Mouse (Mus musculus): ENCODE data around the gene Uap1. TPM values are rescaled to one million over a fixed set of nuclear protein-coding genes. Genes with fewer than 3 reads are reported as not detected.

The Uap1 gene
- polyA plus RNA-seq, 1 experiment from 2014 or later, result 53.6 TPM

DNA sequence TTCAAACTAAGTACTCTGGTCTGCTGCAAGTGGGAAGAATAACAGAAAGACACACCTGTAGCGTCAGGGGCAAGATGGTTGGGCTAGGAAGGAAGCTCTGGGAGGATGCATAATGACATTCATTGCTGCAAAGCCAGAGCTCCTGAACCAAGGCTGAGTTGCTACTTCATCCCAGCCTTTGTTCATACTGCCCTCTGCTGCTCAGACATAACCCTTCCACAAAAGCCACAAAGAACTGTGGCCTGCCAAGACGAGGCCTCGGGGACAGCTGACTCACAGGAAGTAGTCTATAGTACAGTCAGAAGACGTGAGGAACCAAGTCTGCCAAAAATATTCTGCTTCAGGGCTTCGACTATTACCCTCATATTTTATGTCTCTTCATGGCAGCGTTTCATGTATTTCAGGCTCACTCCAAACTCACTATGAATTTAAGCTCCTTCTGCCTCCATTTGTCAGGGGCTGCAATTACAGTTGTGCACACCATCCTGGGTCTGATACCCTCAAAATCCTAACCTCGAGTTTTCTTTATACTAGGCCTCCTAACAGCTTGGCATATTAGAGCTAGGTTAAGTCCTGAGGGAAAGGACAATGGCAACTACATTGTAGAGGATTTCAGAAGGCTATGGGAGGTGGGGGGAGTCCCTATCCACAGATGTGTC lies 38.3 kb downstream of the Uap1 start:
- Histone ChIP-seq H3K9me3 (replicated peaks; ENCODE audit: low read length) (no peaks in the 10 kb centered on the region), H3K27ac (no peak overlapping the region), H3K9ac (ENCODE audit: low read depth, low read length) (no peak overlapping the region), H3K4me2 (ENCODE audit: low read length) (no peak overlapping the region), H3K4me3 (replicated peaks; ENCODE audit: low read depth, low read length) (no peak overlapping the region), H3K4me1 (replicated peaks; ENCODE audit: insufficient read depth, low read length) (no peaks in the 10 kb centered on the region), H3K27me3 (ENCODE audit: insufficient read depth, low read length) (no peaks in the 10 kb centered on the region), H3K36me3 (ENCODE audit: insufficient read depth, low read length) (no peaks in the 10 kb centered on the region)
- TF ChIP-seq CTCF (IDR thresholded peaks at IDR 0.05; ENCODE audit: low read depth), result peak; percentile 90
- 11% methylated on average over 7 of the region's 7 CpGs for WGBS
- peak; percentile 78 for ATAC-seq (replicated peaks; ENCODE audit: low FRiP score, low read depth)
- DNase-seq (ENCODE audit: low spot score), result peak; percentile 97

DNA sequence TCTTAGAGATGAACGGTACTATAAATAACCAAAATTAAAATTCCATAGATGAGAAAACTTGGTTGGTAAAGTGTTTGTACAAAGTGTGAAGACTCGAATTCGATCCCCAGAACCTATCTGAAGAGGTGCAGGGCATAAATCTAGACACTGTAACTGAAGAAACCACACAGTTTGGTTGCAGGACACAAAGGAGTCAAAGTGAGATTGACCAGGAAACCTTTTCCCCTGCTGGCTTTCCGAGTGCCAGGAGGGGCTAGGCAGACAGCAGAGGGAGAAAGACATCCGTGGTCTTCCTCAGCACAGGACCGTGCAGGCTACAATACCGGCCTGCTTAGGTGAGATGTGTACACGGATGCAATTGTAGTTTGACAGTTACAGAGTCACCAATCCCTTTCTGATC lies 40.5 kb downstream of the Uap1 start:
- WGBS, result 88% methylated on average over 8 of the region's 8 CpGs
- no peak overlapping the region for H3K9ac ChIP-seq (ENCODE audit: low read depth, low read length)
- no peaks in the 10 kb centered on the region for H3K27me3 ChIP-seq (ENCODE audit: insufficient read depth, low read length)
- H3K4me2 ChIP-seq (ENCODE audit: low read length), result no peak overlapping the region
- no peaks in the 10 kb centered on the region for H3K9me3 ChIP-seq (replicated peaks; ENCODE audit: low read length)
- ATAC-seq (replicated peaks; ENCODE audit: low FRiP score, low read depth), result no peak
- H3K4me1 ChIP-seq (replicated peaks; ENCODE audit: insufficient read depth, low read length), result no peaks in the 10 kb centered on the region
- H3K4me3 ChIP-seq (replicated peaks; ENCODE audit: low read depth, low read length), result no peak overlapping the region
- no peaks in the 10 kb centered on the region for H3K36me3 ChIP-seq (ENCODE audit: insufficient read depth, low read length)
- H3K27ac ChIP-seq, result no peak overlapping the region
- no peak for DNase-seq (ENCODE audit: low spot score)
- no peak for TF ChIP-seq CTCF (IDR thresholded peaks at IDR 0.05; ENCODE audit: low read depth)

DNA sequence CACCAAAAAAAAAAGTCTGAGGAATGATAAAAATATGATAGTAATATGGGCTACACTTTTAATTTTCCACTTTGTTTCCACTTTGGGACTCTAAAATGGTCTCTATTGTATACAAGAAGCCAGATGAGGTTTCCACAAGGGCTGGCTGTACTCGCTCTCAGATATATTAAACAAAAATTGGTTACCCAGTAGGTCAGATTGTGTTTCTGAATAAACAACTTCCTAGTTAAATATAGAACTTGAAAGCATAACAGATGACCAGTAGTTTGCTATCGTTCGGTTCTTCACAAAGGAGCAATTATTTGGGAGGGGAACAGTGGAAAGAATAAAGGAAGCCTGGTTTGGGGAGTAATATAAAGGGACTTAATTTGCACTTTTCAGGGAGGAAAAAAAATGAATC lies 43.8 kb downstream of the Uap1 start:
- no peak for TF ChIP-seq CTCF (IDR thresholded peaks at IDR 0.05; ENCODE audit: low read depth)
- no peak overlapping the region for H3K4me2 ChIP-seq (ENCODE audit: low read length)
- H3K27ac ChIP-seq, result no peak overlapping the region
- H3K27me3 ChIP-seq (ENCODE audit: insufficient read depth, low read length), result no peaks in the 10 kb centered on the region
- DNase-seq (ENCODE audit: low spot score) (no peak), ATAC-seq (replicated peaks; ENCODE audit: low FRiP score, low read depth) (no peak)
- no peaks in the 10 kb centered on the region for H3K9me3 ChIP-seq (replicated peaks; ENCODE audit: low read length)
- H3K36me3 ChIP-seq (ENCODE audit: insufficient read depth, low read length), result no peaks in the 10 kb centered on the region
- no peak overlapping the region for H3K4me3 ChIP-seq (replicated peaks; ENCODE audit: low read depth, low read length)
- no peak overlapping the region for H3K9ac ChIP-seq (ENCODE audit: low read depth, low read length)
- no peaks in the 10 kb centered on the region for H3K4me1 ChIP-seq (replicated peaks; ENCODE audit: insufficient read depth, low read length)
- 32% methylated on average over 3 of the region's 3 CpGs for WGBS

DNA sequence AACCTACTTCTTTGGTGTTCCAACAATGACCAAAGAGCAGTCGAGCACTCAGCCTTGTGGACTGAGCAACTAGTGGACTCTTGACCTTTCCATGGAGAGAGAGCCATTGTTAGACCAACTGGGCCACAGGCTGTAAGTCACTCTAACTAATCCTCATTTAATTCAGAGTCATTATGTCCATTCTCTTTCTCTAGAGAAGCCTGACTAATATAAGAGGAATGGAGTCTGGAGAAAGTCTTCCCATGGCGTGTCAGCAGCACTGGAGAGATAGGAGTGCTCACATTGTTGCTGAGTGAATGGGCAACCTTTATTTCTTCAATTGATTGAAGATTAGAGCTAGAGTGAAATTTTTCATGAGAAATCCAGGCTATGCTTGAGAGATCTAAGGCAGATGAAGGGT lies 50.1 kb downstream of the Uap1 start:
- Histone ChIP-seq H3K9me3 (replicated peaks; ENCODE audit: low read length) (no peaks in the 10 kb centered on the region), H3K4me1 (replicated peaks; ENCODE audit: insufficient read depth, low read length) (no peaks in the 10 kb centered on the region), H3K4me2 (ENCODE audit: low read length) (no peak overlapping the region), H3K36me3 (ENCODE audit: insufficient read depth, low read length) (no peaks in the 10 kb centered on the region), H3K27ac (no peak overlapping the region), H3K27me3 (ENCODE audit: insufficient read depth, low read length) (no peaks in the 10 kb centered on the region), H3K9ac (ENCODE audit: low read depth, low read length) (no peak overlapping the region), H3K4me3 (replicated peaks; ENCODE audit: low read depth, low read length) (no peak overlapping the region)
- DNase-seq (ENCODE audit: low spot score) (no peak), ATAC-seq (replicated peaks; ENCODE audit: low FRiP score, low read depth) (no peak)
- no peak for TF ChIP-seq CTCF (IDR thresholded peaks at IDR 0.05; ENCODE audit: low read depth)
- WGBS, result 82% methylated on average over 2 of the region's 2 CpGs

DNA sequence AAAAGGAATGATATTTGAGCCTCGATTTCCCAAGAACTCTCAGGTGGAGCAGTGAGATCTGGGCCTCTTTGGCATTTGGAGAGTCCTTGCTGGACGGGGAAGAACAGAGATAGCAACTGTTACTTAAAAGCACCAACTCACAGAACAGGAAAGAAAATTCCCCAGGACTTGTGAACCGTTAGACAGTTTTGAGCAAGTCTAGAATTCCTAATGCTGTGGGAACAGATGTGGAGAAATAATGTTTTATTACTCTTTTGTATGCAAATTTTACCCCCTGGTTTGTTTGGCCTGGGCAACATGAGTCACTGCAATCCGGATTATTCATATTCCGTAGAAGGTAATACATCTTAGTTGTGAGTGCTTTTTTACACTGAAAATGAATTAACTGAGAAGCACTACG lies 61.1 kb downstream of the Uap1 start:
- Histone ChIP-seq H3K36me3 (ENCODE audit: insufficient read depth, low read length) (no peaks in the 10 kb centered on the region), H3K4me1 (replicated peaks; ENCODE audit: insufficient read depth, low read length) (no peaks in the 10 kb centered on the region), H3K27ac (no peak overlapping the region), H3K9me3 (replicated peaks; ENCODE audit: low read length) (no peaks in the 10 kb centered on the region), H3K9ac (ENCODE audit: low read depth, low read length) (no peak overlapping the region), H3K4me2 (ENCODE audit: low read length) (no peak overlapping the region), H3K4me3 (replicated peaks; ENCODE audit: low read depth, low read length) (no peak overlapping the region), H3K27me3 (ENCODE audit: insufficient read depth, low read length) (no peaks in the 10 kb centered on the region)
- WGBS, result 81% methylated on average over 6 of the region's 6 CpGs
- no peak for TF ChIP-seq CTCF (IDR thresholded peaks at IDR 0.05; ENCODE audit: low read depth)
- DNase-seq (ENCODE audit: low spot score), result no peak
- no peak for ATAC-seq (replicated peaks; ENCODE audit: low FRiP score, low read depth)

DNA sequence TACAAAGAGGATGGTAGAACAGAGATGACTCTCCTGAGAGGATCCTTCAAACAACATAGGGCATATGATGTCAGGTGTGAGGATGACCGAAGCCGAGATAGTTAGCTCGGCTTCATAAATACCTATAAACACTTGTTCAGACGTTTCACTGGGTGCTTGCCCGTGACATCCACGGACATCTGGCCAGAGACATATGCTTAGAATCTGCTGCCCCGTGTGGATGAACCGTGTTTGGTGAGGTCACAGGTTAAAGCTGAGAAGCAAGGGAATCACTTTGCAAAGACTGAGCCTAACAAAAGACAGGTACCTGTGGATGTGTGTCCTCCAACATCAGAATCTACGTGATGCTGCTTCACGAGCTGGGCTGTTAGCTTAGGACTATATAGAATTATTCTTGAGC lies 62.5 kb downstream of the Uap1 start:
- Histone ChIP-seq H3K4me1 (replicated peaks; ENCODE audit: insufficient read depth, low read length) (no peaks in the 10 kb centered on the region), H3K27ac (no peak overlapping the region), H3K4me2 (ENCODE audit: low read length) (no peak overlapping the region), H3K36me3 (ENCODE audit: insufficient read depth, low read length) (no peaks in the 10 kb centered on the region), H3K27me3 (ENCODE audit: insufficient read depth, low read length) (no peaks in the 10 kb centered on the region), H3K4me3 (replicated peaks; ENCODE audit: low read depth, low read length) (no peak overlapping the region), H3K9ac (ENCODE audit: low read depth, low read length) (no peak overlapping the region), H3K9me3 (replicated peaks; ENCODE audit: low read length) (no peaks in the 10 kb centered on the region)
- WGBS, result 89% methylated on average over 10 of the region's 10 CpGs
- DNase-seq (ENCODE audit: low spot score) (no peak), ATAC-seq (replicated peaks; ENCODE audit: low FRiP score, low read depth) (no peak)
- no peak for TF ChIP-seq CTCF (IDR thresholded peaks at IDR 0.05; ENCODE audit: low read depth)

Measured in kidney, postnatal 0 days (tissue).